Mouse (Mus musculus) small intestine, adult 2 months (tissue): ENCODE results near the gene Ptch2. TPM values are rescaled to one million over a fixed set of nuclear protein-coding genes. Genes with fewer than 3 reads are reported as not detected.

Source experiments
- H3K27ac ChIP-seq: fragments of 200-500 bp; 2 replicates; pipeline ENCODE4 v1.5.1; 2012; ENCODE audit warnings: low read depth, low read length, control low read depth, inconsistent platforms; ENCODE audit not compliant: insufficient read depth
- H3K27me3 ChIP-seq: fragments of 200-500 bp; 2 replicates; pipeline ENCODE4 v1.6.1; 2012; ENCODE audit warnings: mild to moderate bottlenecking, moderate library complexity, low read length, inconsistent platforms; ENCODE audit not compliant: control insufficient read depth, insufficient read depth
- H3K36me3 ChIP-seq: fragments of 200-500 bp; 2 replicates; pipeline ENCODE4 v1.6.1; 2012; ENCODE audit warnings: mild to moderate bottlenecking, low read length, control low read depth, inconsistent platforms; ENCODE audit not compliant: control insufficient read depth, insufficient read depth
- H3K4me1 ChIP-seq: fragments of 200-500 bp; 2 replicates; pipeline ENCODE4 v1.6.1; 2012; ENCODE audit warnings: low read length, inconsistent platforms, mixed read lengths; ENCODE audit not compliant: control insufficient read depth, insufficient read depth, insufficient read length
- H3K4me3 ChIP-seq: fragments of 200-500 bp; 2 replicates; pipeline ENCODE4 v1.5.1; 2012; ENCODE audit warnings: low read depth, mild to moderate bottlenecking, control low read depth, inconsistent platforms, low read length, moderate library complexity
- CTCF ChIP-seq: fragments of 200-500 bp; IDR thresholded peaks from 2 replicates; pipeline ENCODE4 v1.5.1; 2012; ENCODE audit warnings: low read depth, mild to moderate bottlenecking, control low read depth, inconsistent platforms, low read length, moderate library complexity, mixed read lengths; ENCODE audit not compliant: insufficient replicate concordance, insufficient read length; ENCODE audit errors: extremely low read depth
- POLR2A ChIP-seq: fragments of 200-500 bp; IDR thresholded peaks from 2 replicates; pipeline ENCODE4 v1.6.1; 2012; ENCODE audit warnings: low read depth, mild to moderate bottlenecking, control low read depth, inconsistent platforms, low read length, moderate library complexity
- WGBS: fragments of 180-500 bp; shearing (Covaris S2); methylation state at CpG from one replicate; pipeline ENCODE4 v1.1.7; 2018; 5-methylcytosine and 5-hydroxymethylcytosine counted together
- polyA plus RNA-seq: library from polyadenylated mRNA; depleted of rRNA; stranded (reverse); fragments of >200 nt; gene quantifications from 2 replicates; pipeline ENCODE4 v1.2.3, GENCODE M21; 2012

Gene Ptch2
- polyA plus RNA-seq, 1 experiment = 3.7 TPM

DNA sequence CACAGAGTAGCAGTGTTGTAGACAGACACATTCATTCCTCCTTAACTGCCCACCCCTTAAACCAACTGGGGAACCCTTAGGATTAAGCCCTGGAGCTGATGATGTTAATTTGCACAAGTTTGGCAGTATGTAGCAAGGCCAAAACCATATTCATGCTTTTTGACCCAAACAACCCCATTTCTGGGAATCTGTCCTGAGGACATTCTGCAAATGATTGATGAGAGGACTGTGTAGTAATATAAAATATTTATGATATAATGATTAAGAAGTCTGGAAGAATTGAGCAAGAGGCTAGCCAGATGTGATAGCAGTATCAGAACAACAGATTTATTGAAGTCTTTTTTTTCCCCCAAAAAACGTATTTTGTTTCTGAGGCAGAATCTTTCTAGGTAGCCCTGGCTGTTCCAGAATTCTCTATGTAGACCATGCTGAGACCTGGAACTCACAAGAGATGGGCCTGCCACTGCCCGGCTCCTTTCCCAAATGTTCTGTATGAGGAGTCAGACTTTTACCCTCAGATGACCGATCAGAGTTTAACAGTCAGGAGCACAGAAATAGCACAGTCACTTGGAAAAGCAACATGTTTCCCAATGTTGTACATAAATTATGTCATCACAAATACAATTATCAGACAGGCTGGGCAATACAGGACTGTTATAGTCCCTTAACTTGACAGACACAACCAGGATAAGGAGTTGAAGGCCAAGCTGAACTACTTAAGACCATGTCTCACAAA, 1.1 kb upstream of the Ptch2 start:
- 81% methylated on average over 3 of the region's 3 CpGs for WGBS
- no peak overlapping the region for H3K27ac ChIP-seq

DNA sequence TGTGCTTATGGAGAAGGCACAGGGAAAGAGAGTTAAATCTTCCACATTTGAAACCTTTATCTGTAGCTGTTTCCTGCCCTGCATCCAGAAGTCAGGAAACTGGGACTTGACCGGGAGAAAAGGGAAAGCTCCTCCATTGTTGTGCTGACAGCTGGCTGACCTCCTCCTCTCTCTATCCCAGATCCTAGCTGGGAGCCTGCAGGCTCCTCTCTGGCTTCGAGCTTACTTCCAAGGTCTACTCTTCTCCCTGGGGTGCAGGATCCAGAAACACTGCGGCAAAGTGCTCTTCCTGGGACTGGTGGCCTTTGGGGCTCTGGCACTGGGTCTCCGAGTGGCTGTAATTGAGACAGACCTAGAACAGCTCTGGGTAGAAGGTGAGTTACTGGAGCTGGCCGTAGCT, 791 bp downstream of the Ptch2 start:
- H3K27ac ChIP-seq = no peak overlapping the region
- H3K27me3 ChIP-seq = peaks cover 16% of the 10 kb centered on the region
- no peak for TF ChIP-seq POLR2A
- no peak for TF ChIP-seq CTCF
- H3K36me3 ChIP-seq = no peaks in the 10 kb centered on the region
- H3K4me3 ChIP-seq = peak overlapping the region; percentile 20
- H3K4me1 ChIP-seq = peaks cover 4% of the 10 kb centered on the region; the same call in 1 of the 2 replicates
- WGBS = 33% methylated on average over 5 of the region's 5 CpGs

More for the DNA sequence above, 1.1 kb upstream of the Ptch2 start:
- Histone ChIP-seq H3K36me3 (no peaks in the 10 kb centered on the region), H3K4me1 (peaks cover 4% of the 10 kb centered on the region; the same call in 1 of the 2 replicates), H3K27me3 (peaks cover 16% of the 10 kb centered on the region), H3K4me3 (no peak overlapping the region)
- TF ChIP-seq POLR2A = no peak
- TF ChIP-seq CTCF = no peak

DNA sequence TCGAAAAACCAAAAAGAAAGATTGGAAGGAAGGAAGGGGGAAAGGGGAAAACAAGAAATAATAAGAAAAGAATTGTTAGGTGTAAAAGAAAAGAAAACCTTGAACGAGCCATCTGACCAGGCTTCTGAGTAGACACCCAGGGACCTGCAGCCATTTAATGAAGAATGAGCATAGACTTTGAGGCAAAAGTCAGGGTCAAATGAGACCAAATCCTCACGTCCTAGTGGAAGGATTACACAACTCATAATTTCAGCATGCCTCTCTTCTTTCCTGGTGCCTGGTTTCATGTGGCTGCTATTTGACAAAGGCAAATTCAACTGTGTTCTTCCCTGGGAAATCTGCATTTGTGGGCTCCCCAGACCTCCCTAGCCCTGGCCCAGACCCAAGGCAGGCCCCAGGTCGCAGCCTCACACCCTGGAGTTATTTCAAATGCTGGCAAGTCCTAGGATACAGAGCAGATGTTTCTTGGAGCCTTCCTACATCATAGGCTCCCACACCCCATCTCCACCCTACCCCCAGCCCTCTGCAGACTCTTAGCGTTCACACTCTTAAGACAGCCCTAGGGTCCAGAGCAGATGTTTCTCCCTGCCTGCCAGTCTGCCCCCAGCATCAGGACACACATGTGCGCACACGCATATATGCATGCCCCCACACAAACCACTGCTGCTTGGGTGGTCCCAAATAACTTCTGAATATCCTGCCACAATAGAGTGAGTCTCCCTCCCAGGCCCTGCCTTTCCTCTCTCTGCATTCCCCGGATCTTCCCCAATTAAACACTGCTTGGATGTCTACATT, 2.3 kb downstream of the Ptch2 start:
- Histone ChIP-seq H3K36me3 (no peaks in the 10 kb centered on the region), H3K27me3 (peaks cover 16% of the 10 kb centered on the region), H3K4me1 (peaks cover 4% of the 10 kb centered on the region; the same call in 1 of the 2 replicates), H3K27ac (peak overlapping the region; percentile 21; the same call in 1 of the 2 replicates), H3K4me3 (0 out of 2 replicates have a peak overlapping the region, but pooled peaks have one; percentile 1)
- 63% methylated on average over 8 of the region's 8 CpGs for WGBS
- TF ChIP-seq CTCF = no peak

DNA sequence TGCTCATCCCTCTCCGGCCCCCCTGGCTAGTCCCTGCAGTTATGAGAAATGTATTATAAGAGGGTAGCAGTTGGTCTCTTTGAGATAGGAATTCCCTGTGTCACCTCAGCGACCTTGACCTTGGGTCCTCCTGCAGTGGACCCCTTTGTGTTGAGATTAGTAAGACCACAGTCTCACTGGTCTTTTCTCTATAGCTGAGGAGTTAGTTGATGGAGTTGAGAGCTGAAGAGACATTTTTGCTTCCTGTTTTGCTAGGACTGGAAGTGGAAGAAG, 2.8 kb downstream of the Ptch2 start:
- 67% methylated on average over 2 of the region's 2 CpGs for WGBS
- H3K27ac ChIP-seq = no peak overlapping the region; the same call in 1 of the 2 replicates
- H3K4me1 ChIP-seq = peaks cover 4% of the 10 kb centered on the region; the same call in 1 of the 2 replicates
- H3K27me3 ChIP-seq = peaks cover 16% of the 10 kb centered on the region
- no peaks in the 10 kb centered on the region for H3K36me3 ChIP-seq
- no peak overlapping the region for H3K4me3 ChIP-seq
- TF ChIP-seq CTCF (no peak), POLR2A (no peak)

DNA sequence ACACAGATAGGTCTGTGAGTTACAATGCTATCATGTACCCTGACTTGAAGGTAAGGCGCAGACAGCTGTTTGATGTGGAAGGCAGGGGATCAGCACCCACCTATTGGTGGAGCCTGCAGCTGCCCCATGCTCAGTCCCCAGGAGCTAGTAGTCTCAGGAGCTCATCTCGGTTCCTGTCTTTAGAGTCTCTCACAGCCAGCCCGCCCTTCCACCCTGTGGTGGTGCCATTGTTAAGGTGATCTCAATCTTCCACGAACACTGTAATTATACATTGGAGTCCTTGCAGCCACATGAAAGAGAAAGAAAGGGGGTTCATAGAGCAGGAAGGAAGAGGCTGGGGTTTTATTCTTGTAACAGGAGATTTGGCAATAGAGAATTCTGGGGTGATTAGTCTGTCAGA, 4.2 kb downstream of the Ptch2 start:
- no peaks in the 10 kb centered on the region for H3K36me3 ChIP-seq
- peaks cover 4% of the 10 kb centered on the region; the same call in 1 of the 2 replicates for H3K4me1 ChIP-seq
- no peak overlapping the region for H3K27ac ChIP-seq
- no peak for TF ChIP-seq CTCF
- TF ChIP-seq POLR2A = no peak
- WGBS = 68% methylated on average over 4 of the region's 4 CpGs
- no peak overlapping the region for H3K4me3 ChIP-seq
- peaks cover 16% of the 10 kb centered on the region for H3K27me3 ChIP-seq

DNA sequence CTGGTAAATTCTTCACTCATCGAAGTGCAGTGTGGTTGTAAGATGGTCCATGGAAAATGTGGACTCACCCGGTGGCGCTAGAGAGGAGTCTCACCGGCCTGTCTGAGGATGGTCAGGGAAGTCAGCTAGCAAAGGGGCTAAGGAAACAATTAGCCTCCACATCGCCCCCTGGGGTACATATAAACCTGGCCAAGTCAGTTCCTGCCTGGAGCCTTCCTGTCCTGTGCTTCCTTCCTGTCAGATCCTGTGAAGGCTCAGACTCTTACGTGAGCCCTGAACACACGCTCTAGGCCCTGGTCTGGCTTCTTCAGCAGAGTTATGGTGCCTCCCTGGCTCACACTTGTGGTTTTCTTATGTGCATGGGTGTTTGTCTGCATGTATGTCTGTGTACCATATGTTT, 5.3 kb downstream of the Ptch2 start:
- Histone ChIP-seq H3K27me3 (peaks cover 8% of the 10 kb centered on the region), H3K36me3 (no peaks in the 10 kb centered on the region), H3K4me3 (no peak overlapping the region), H3K27ac (no peak overlapping the region), H3K4me1 (peaks cover 3% of the 10 kb centered on the region; the same call in 1 of the 2 replicates)
- TF ChIP-seq POLR2A = no peak
- peak; percentile 28; the same call in 1 of the 2 replicates for TF ChIP-seq CTCF
- 50% methylated on average over 7 of the region's 7 CpGs for WGBS

DNA sequence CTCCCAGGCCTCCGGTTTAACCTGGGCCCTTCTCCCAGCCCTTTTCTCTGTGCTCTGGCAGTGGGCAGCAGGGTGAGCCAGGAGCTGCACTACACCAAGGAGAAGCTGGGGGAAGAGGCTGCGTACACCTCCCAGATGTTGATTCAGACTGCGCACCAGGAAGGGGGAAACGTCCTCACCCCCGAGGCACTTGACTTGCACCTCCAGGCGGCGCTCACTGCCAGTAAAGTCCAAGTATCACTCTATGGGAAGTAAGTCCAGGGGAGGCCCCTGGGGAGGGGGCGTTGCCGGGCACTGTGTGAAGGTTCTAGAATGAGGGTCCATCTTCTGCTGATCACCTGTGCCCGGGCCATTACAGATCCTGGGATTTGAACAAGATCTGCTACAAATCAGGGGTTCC, 8.8 kb downstream of the Ptch2 start:
- Histone ChIP-seq H3K4me1 (peaks cover 7% of the 10 kb centered on the region; the same call in 1 of the 2 replicates), H3K36me3 (no peaks in the 10 kb centered on the region), H3K27ac (no peak overlapping the region), H3K27me3 (no peaks in the 10 kb centered on the region), H3K4me3 (no peak overlapping the region)
- TF ChIP-seq CTCF = no peak
- TF ChIP-seq POLR2A = no peak
- 74% methylated on average over 10 of the region's 10 CpGs for WGBS

DNA sequence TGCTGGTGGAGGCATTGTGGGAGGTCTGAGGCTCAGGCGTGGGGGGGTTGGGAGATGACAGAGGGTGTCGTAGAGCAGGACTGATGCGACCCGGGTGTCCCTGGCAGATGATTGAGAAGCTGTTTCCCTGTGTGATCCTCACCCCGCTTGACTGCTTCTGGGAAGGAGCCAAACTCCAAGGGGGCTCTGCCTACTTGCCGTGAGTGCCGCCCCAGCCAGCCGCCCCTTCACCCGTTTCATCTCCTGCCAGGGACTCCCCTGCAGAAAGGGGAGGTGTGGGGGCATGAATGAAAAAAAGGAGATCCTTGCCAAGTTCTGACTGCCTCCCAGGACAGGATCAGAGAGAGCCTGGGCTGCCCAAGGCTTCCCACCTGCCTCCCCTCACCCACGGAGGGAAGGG, 9.3 kb downstream of the Ptch2 start:
- H3K4me3 ChIP-seq = no peak overlapping the region
- H3K36me3 ChIP-seq = no peaks in the 10 kb centered on the region
- peaks cover 8% of the 10 kb centered on the region; the same call in 1 of the 2 replicates for H3K4me1 ChIP-seq
- TF ChIP-seq CTCF (no peak), POLR2A (no peak)
- WGBS = 39% methylated on average over 10 of the region's 10 CpGs
- no peak overlapping the region for H3K27ac ChIP-seq
- no peaks in the 10 kb centered on the region for H3K27me3 ChIP-seq
